Mouse (Mus musculus): Measurements from ENCODE around the gene Nav2. TPM values are rescaled to one million over a fixed set of nuclear protein-coding genes. Genes with fewer than 3 reads are reported as not detected.

Gene Nav2
- total RNA-seq, 1 experiment from 2014 or later: 2.0 TPM

- no peak for ATAC-seq (replicated peaks; ENCODE audit: insufficient number of reproducible peaks, low FRiP score, low TSS enrichment, poor library complexity, severe bottlenecking)
Measured at GRCm38 (mm10) chr7:49638941-49639776, 730.6 kb downstream of the Nav2 start.

- no peak for ATAC-seq (replicated peaks; ENCODE audit: insufficient number of reproducible peaks, low FRiP score, low TSS enrichment, poor library complexity, severe bottlenecking)
Measured at GRCm38 (mm10) chr7:49639864-49640708, 731.6 kb downstream of the Nav2 start.

- no peak for ATAC-seq (replicated peaks; ENCODE audit: insufficient number of reproducible peaks, low FRiP score, low TSS enrichment, poor library complexity, severe bottlenecking)
Measured at GRCm38 (mm10) chr7:49640709-49641305, 732.3 kb downstream of the Nav2 start.

Other genes with a start within 250 kb of the Nav2 start
- gene Zdhhc13, start 119.7 kb upstream of the Nav2 start, total RNA-seq (2017): 22.1 to 31.5 TPM (median 23.1 TPM) in 3 replicates
- 0.57 to 6.0 TPM (median 1.6 TPM) in 3 replicates for gene Csrp3, start 60.7 kb upstream of the Nav2 start, total RNA-seq (2017)
- 1.5 to 5.0 TPM (median 4.3 TPM) in 3 replicates for gene E2f8, start 27.1 kb upstream of the Nav2 start, total RNA-seq (2017)

Data from monocyte, adult 5-6 weeks (primary cell).